Mouse (Mus musculus): ENCODE data around the gene Vmn1r75.

Vmn1r75 gene

GRCm38 (mm10) chr7:11874330-11874729 is at the start of gene Vmn1r75:
Gene Vmn1r75 (plus strand): TSS chr7:11874630.
- DNase-seq (ENCODE audit: inconsistent ontology term), result no peak

- no peak for DNase-seq (ENCODE audit: inconsistent ontology term)
Measured at GRCm38 (mm10) chr7:11833680-11834079, 40.8 kb upstream of the Vmn1r75 start, which contains the start of gene Vmn1r74. Gene Vmn1r74 (plus strand): TSS chr7:11833980.

Data from Muller cell, postnatal 12 days (primary cell).